Mouse (Mus musculus) liver, postnatal 0 days (tissue): ENCODE measurements around the gene Nkx3-2.

ENCODE experiments used
- CTCF ChIP-seq: sonication (generic); IDR thresholded peaks from 2 replicates; pipeline ENCODE4 v1.5.1; 2016; ENCODE audit warnings: antibody characterized with exemption, low read depth
- EP300 ChIP-seq: IDR thresholded peaks from 2 replicates; pipeline ENCODE4 v1.6.1; 2016; ENCODE audit warnings: antibody characterized with exemption, low read depth, mild to moderate bottlenecking

GRCm38 (mm10) chr5:41794434-41794833 lies 30.1 kb upstream of the Nkx3-2 start:
- no peak for TF ChIP-seq EP300
- no peak for TF ChIP-seq CTCF
